Mouse (Mus musculus) activated CD4-positive, CD25-positive, alpha-beta regulatory T cell, adult 4 months (primary cell): ENCODE measurements around the gene Ptpro. TPM values are rescaled to one million over a fixed set of nuclear protein-coding genes. Genes with fewer than 3 reads are reported as not detected.

Experiments
- ATAC-seq: one replicate; pipeline ENCODE4 v1.8.0; 2017
- polyA plus RNA-seq, 2 experiments: library from polyadenylated mRNA; unstranded; fragments of 100-300 nt; shearing (Covaris generic); gene quantifications; one replicate each; pipeline ENCODE4 v1.2.1; 2017

Ptpro gene
- polyA plus RNA-seq, 2 experiments from 2014 or later = 0.17 TPM; not detected in 1

DNA sequence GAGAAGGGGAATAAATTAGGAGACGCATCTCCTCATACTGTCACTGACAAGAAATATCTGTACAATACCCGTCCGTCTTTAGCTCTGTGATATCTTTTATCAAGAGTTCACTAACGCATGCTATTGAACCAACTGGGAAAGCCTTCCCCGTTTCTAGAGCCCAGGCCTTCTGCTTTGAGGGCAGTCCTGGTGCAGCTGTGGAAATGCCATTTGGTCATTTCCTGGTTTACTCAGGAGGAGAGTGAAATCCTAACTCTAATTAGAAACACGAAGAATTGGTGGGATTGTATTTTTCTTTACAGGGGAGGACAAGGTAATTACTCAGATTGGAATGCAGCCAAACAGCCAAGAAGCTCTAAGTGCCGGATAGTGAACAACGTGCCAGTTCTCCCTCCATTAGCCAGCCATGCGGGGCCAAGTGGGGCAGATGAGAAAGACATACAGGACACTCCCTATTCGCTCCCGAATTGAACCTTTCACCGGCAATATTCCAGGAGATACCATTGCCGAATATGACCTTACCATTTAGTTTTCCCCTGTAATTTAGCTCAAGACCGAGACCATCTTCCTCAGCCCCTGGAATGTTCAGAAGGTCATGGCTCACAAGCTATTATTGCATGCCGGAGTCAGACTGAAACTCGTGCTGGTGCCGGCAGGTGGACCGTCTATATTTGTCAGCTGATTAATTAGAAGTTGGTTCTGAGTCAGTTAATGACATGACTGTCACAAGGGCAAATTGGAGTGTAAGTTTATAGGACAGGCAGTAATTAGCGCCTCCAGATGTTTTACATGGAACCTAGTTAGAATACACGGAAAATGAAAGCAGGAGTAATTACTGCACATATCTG is 43.1 kb downstream of the Ptpro start:
- no peak for ATAC-seq

GRCm38 (mm10) chr6:137302561-137302960 is 50.4 kb downstream of the Ptpro start:
- ATAC-seq = no peak

GRCm38 (mm10) chr6:137303824-137304223 is 51.7 kb downstream of the Ptpro start:
- no peak for ATAC-seq

GRCm38 (mm10) chr6:137315265-137315664 is 63.1 kb downstream of the Ptpro start:
- no peak for ATAC-seq

DNA sequence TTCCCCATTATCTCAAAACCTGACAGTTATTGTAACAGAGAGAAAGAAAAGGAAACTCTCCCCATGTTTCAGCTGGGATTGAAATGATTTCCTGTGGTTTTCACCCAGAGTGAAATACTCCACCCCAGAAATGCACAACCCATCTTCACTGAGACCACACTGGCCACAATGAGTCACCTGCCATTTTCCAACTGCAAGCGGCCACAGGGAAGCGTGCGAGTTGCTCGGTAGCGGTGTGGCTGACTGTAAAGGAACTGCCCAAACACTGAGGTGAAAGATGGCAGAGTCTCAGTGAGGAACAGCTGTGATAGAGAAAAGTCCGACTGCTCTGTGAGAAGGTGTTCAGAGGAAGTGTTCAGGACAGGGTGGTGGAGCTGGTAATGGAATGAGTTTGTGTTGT is 64.2 kb downstream of the Ptpro start:
- no peak for ATAC-seq

DNA sequence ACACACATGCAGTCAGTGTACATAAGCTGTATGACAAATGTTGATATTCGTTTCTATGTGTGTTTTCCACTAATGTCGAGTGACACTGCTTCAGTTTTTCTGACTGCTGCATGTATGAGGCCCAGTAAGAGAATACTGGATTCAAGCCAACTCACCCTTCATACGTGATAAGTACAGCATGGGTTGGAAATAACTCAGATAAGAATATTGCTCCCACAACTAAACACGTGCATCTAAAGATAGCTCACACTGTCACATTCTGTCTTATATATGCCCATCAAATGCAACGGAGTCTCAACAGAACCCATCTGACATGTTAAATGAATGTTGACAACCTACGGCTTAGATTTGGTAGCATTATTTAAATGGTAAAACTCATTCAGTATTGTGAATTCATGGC is 65.4 kb downstream of the Ptpro start:
- ATAC-seq = no peak

GRCm38 (mm10) chr6:137318242-137318861 is 66.2 kb downstream of the Ptpro start:
- no peak for ATAC-seq

GRCm38 (mm10) chr6:137319658-137320057 is 67.5 kb downstream of the Ptpro start:
- no peak for ATAC-seq

DNA sequence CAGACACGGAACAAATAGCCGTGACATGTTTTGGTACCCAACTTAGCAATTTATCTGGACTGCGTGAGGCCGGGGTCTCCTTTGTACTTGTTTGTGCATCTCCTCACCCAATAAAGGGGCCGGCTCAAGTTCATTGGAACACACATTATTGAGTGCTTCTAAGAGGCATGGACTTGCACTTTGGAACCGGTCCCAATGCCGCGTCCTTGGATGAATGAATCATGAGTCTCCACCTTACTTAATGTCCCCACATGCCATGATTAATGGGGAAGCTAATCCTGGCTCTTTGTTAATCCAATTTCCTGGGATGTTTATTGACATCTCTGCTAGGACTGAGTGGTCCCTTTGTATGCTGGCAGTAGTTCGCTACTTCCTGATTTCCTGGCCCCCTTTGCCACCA is 75.6 kb downstream of the Ptpro start:
- no peak for ATAC-seq

GRCm38 (mm10) chr6:137328228-137328627 is 76.1 kb downstream of the Ptpro start:
- no peak for ATAC-seq

DNA sequence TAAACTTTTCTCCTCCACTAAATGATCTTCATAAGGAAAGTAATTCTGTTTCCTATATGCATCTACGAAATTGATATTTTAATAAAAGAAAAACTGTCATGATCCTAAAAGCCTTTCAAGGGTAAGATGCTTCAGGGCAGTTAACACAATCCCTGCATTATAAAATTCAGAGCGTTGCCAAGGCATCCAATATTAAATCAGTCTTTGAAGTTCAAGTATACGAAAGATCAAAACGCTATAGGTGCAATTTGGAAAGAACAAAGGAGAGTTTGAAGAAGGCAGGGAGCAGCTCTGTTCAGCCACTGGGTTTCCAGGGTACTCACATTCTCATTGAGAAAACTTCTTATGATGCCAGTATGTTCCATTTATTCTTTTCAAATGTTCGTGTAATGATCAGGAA is 78.7 kb downstream of the Ptpro start:
- no peak for ATAC-seq

- ATAC-seq = no peak
These were observed 79.7 kb downstream of the Ptpro start for GRCm38 (mm10) chr6:137331826-137332225.

DNA sequence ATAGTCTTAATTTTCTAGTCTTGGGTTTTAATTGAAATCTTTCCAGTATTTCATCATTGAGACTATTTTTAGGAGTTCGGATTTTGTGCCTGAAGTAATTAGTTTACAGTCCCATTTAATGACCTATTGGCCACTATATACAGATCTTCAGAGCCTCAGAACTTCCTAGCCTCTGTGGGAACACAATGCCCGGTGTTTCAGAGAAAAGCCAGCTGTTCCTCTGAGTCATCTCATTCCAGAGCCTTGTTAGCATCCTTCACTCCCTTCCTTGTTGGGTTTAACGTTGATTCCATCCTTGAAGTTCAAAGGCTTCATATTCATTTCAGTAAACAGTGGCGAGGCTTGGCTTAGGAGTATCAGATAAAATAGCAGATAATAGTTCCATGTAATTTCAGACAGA is 87.0 kb downstream of the Ptpro start:
- ATAC-seq = no peak

- ATAC-seq = no peak
These were observed 91.7 kb downstream of the Ptpro start for GRCm38 (mm10) chr6:137343688-137344441.

DNA sequence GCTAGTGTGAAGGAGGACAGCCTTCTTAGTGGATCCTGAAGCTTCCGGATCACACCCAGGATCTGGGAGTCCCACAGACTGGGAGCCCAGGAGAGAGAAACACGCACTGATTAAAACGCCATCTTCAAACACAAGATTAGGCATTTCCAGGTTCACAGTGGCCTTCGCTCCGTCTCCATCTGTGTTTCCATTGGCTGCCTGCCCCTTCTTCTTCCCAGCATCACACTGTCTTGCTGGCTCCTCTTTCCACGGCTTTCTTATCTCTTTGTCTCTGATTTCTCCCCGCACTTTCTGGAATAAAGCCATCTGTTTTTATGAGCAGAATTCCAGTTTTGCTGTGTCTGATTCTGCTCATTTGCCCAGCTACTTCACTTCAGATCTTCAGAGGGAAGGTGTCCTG is 108.0 kb downstream of the Ptpro start:
- ATAC-seq = no peak

- no peak for ATAC-seq
These were observed 110.1 kb downstream of the Ptpro start for GRCm38 (mm10) chr6:137362216-137362615.

DNA sequence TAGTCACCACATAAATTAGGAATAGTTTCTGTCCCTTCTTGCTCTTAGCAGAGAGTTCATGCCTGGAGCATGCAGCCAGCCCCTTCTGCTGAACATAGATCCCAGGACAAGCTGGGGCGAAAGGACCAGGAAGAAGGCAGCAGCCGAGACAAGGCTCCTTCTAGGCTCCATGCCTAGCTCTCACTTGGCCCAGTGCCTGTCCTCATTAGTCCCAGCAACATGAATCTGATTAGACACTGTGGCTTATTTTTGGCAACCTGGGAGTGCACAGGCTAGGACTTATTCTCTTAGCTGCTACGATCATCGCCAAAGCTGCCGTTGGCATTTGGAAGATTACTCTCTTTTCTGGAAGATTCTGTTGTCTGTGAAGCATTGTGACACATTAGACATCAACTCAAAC is 112.6 kb downstream of the Ptpro start:
- ATAC-seq = no peak

DNA sequence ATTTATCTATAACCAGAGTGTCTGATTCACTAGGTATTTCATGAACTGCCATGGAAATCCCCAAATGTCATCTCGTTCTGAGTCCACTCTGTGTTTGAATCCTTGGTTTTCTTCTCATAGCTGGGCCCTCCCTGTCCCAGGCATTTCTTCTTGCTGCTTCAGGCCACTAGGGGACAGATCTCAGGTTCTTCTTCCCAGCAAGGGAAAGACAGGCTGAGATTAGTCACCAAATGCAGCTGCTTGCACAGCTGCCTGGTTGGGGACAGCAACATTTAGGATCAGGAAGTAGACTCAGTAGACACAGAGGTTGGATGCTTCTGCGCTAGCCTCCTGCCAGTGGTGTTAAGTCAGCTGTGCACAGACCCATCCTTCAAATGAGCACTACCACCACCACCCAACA is 113.5 kb downstream of the Ptpro start:
- ATAC-seq = no peak

DNA sequence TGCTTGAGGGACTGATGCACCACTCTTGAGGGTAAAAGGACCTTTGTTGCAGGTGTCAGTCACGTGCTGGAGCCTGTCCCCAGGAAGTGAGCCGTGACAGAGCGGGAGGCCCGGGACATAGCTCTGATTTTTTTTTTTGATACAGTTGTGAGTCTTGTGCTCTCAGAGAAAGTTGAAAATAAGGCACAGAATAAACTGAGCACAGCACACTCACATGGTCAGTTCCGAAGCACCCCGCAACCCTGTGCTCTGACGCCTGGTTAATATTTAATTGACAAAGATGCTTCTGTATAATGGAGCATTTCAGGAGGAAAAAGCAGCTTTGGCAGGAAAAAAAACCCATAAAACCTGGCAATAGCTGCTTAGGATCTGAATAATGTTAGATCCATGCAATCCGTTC is 118.6 kb downstream of the Ptpro start:
- no peak for ATAC-seq

- ATAC-seq = no peak
These were observed 119.3 kb downstream of the Ptpro start for GRCm38 (mm10) chr6:137371455-137371854.

DNA sequence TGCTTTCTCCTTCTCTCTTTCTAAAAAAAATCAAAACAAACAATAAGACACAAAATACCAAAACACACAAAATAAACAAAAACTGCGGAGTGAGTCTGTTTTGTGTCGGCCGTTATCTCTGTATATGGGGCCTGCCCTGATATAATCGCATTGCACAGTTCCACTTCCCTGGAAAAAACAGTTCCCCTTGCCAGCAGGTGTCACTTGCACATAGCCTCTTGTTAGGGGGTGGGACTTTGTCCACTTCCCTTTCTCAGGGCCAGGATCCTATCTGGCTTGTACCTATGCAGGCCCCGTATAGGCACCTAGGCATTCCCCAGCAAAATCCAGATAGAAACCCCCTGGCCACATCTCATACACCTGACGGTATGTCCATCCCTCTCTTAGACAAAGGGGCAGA is 121.8 kb downstream of the Ptpro start:
- ATAC-seq = no peak

DNA sequence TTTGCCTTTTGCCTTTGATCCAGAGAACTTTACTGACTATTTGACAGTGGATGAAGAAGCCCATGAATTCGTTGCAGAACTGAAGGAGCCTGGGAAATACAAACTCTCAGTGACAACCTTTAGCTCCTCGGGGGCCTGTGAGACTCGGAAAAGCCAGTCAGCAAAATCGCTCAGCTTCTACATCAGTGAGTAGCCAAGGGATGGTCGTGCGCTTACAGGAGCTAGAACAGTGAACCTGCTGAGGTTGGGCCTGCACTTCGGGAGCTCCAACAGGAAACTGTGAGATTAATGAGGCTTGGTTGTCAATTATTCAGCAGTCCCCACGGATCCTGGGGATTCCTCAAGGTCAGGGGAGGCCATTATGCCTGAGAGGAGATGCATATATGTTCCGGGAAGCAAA is 130.4 kb downstream of the Ptpro start:
- no peak for ATAC-seq

DNA sequence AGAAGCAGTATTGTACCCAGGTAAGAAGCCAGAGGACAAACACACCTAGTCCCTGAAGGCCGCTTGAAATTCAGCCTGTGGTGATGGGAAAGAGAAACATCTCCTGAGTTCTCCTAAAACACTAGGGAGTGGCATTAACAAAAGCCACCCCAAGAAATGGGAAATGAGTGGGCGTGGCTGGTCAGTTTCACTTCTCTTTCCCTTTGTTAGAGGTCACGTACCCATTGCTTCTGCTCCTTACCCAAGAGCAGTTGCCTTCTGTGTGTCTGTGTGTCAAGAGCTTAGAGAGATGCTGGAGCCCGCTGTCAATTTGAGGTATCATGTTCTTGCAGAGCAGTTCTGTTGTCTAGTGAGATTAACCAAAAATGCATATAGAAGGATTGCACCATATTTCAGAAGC is 134.2 kb downstream of the Ptpro start:
- no peak for ATAC-seq

DNA sequence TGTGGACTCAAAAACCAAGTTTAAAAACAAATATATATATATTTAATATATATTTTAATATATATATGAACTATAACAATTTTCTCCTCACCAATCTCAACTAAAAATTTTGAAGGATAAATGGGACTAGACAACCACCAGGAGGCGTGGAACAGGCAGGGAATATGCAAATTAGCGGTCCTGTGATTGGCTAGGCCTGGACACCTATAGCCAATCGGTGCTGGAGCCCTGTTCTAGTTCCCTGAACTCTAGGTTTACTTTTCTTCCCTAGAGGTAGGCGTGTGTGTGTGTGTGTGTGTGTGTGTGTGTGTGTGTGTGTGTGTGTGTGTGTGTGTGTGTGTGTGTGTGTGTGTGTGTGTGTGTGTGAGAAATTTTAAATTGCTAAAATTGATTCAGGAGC is 134.8 kb downstream of the Ptpro start:
- ATAC-seq = no peak
